Mouse (Mus musculus) brain, embryonic 14.5 days (tissue): ENCODE results near the gene Akap8.

ENCODE experiments used
- CTCF ChIP-seq: fragments of 200-500 bp; IDR thresholded peaks from 2 replicates; pipeline ENCODE4 v1.5.1; 2012; ENCODE audit warnings: inconsistent platforms, mild to moderate bottlenecking, moderate library complexity, borderline replicate concordance; ENCODE audit not compliant: insufficient read depth, insufficient read length; ENCODE audit errors: extremely low read depth
- POLR2A ChIP-seq: fragments of 200-500 bp; IDR thresholded peaks from 2 replicates; pipeline ENCODE4 v1.6.1; 2012; ENCODE audit warnings: mild to moderate bottlenecking, inconsistent platforms, borderline replicate concordance; ENCODE audit not compliant: poor library complexity, insufficient read depth, insufficient read length, severe bottlenecking; ENCODE audit errors: extremely low read depth

DNA sequence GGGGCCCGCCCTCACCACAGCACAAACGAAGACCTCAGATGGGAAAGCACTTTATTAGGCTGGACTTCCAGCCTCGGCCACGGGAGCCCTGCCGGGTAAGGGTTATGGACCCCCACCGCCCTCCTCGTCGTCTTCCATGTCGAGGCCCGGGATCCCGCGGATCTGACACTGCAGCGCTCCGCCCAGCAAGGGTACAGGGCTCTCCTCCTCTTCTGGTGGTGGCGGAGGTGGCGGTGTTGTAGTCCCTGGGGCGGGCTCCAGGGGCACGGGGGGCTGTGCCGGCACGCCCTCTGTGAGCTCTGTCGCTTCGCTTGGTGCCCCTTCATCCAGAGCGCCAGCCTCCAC is 324 bp upstream of the Akap8 start:
- TF ChIP-seq CTCF: 0 out of 2 replicates have a peak, but pooled peaks have one; percentile 6
- TF ChIP-seq POLR2A: peak; percentile 75; the same call in 1 of the 2 replicates
